Mouse (Mus musculus): ENCODE measurements around the gene Nxn. TPM values are rescaled to one million over a fixed set of nuclear protein-coding genes. Genes with fewer than 3 reads are reported as not detected.

Gene Nxn
- polyA plus RNA-seq, 1 experiment: 51.7 TPM

DNA sequence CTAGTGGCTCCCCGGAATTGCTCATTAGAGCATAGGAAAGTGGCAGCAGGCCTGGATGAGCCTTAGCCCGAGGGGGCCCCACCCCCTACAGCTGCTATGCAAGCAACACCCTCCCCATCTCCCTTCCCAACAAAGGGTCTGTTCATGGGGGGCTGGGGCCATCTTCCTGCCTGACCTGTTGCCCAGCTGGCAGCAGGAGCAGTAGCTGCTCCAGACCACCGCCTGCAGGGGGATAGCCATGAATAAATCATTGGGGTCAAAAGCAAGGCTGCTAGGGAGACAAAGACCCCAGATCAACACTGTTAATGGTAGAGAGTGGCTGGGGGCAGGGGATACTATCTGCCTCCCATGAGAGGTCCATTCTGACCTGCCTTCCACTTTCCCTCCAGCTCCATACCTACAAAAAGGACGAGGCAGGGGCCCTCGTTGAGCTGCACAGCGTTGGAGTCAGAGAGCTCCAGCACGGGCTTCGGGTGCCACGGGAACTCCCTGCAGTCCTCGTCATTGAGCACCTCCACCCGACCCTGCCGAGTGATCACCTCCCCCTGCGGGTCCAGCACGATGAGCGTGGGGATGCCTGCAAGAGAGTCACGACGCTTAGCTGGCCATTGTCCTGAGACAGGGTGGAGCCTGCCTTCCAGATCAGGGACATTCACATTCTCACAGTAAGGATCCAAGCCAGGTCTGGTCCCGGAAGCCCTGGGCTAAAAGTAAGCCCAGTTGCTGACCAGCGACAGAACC lies 136.2 kb downstream of the Nxn start:
- Histone ChIP-seq H3K9ac (ENCODE audit: low read depth, poor library complexity, severe bottlenecking) (no peak overlapping the region), H3K4me1 (ENCODE audit: control insufficient read depth, insufficient read depth, low read length) (peaks cover 7% of the 10 kb centered on the region), H3K36me3 (ENCODE audit: control insufficient read depth, insufficient read depth, low read length, poor library complexity, severe bottlenecking) (peaks cover 19% of the 10 kb centered on the region), H3K27me3 (ENCODE audit: control insufficient read depth, insufficient read depth, low read length, poor library complexity, severe bottlenecking) (no peaks in the 10 kb centered on the region), H3K4me3 (ENCODE audit: low read depth, low read length) (no peak overlapping the region), H3K27ac (ENCODE audit: insufficient read depth, low read length) (no peak overlapping the region), H3K9me3 (replicated peaks; ENCODE audit: control insufficient read depth, insufficient read depth, low read length, poor library complexity, severe bottlenecking) (no peaks in the 10 kb centered on the region)
- TF ChIP-seq EP300 (IDR thresholded peaks at IDR 0.05; ENCODE audit: insufficient read depth, low read depth, low read length) (peak; percentile 87), POLR2A (IDR thresholded peaks at IDR 0.05; ENCODE audit: insufficient read depth, low read length) (no peak)

DNA sequence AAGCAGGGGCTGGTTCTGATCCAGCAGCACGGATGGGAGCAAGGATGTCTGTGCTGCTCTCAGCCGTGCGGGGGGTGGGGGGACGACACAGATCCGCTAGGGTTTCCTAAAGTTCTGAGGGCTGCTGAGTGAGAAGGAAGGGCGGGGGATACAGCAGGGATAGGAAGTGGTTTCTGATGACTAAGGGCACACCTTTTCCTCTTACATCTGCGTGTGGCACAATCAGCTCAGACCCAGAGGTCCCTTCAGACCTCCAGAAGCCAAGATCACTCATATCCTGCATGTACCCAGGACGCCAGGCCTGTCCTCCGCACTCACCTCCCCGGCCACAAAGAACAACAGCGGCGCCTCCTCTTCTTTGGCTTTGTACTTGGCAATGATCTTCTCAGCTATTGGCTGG lies 137.7 kb downstream of the Nxn start:
- Histone ChIP-seq H3K9me3 (replicated peaks; ENCODE audit: control insufficient read depth, insufficient read depth, low read length, poor library complexity, severe bottlenecking) (no peaks in the 10 kb centered on the region), H3K9ac (ENCODE audit: low read depth, poor library complexity, severe bottlenecking) (no peak overlapping the region), H3K36me3 (ENCODE audit: control insufficient read depth, insufficient read depth, low read length, poor library complexity, severe bottlenecking) (peaks cover 19% of the 10 kb centered on the region), H3K4me1 (ENCODE audit: control insufficient read depth, insufficient read depth, low read length) (peaks cover 7% of the 10 kb centered on the region), H3K27ac (ENCODE audit: insufficient read depth, low read length) (no peak overlapping the region), H3K27me3 (ENCODE audit: control insufficient read depth, insufficient read depth, low read length, poor library complexity, severe bottlenecking) (no peaks in the 10 kb centered on the region), H3K4me3 (ENCODE audit: low read depth, low read length) (no peak overlapping the region)
- no peak for TF ChIP-seq CTCF (IDR thresholded peaks at IDR 0.05; ENCODE audit: low read depth, low read length)

DNA sequence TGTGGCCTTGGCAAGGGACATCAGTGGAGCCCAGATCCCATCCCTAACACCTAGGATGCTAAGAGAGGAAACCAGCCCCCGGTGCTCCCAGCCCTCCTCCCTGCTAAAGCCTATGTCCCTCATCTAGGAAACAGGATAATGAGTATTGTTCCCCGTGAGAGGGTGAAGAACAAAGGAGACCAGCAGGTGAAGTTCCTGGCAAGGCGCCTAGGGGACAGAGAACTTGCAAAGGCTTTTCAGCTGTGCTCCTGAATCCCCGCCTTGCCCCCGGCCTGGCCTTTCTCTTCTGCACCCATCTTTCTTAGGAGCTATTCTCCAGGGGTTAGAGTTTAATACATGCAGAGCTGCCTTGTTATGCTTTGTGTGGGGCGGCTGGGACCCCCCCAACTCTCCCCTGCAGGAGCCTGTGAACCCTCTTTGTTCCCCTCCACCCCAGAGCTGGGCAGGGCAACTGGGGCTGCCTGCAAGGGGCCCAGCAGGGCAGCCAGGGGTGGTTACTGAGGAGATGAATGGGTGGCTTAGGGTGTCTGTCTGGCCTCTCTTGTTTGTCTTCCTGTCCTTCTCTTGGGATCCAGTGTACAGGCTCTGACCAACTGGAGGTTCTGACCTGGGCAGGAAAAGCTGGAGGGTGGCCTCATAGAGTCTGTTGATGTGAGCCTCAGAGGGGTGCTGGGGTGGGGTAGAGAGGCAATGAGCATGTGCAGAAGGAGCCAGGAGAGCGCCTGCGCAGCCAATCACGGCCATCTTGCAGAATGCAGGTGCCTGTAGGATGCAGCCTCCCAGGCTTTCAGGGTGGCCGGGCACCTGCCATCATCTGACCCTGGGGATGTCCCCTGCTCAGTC lies 138.5 kb downstream of the Nxn start:
- TF ChIP-seq CTCF (IDR thresholded peaks at IDR 0.05; ENCODE audit: low read depth, low read length): no peak
- TF ChIP-seq POLR2A (IDR thresholded peaks at IDR 0.05; ENCODE audit: insufficient read depth, low read length): no peak
- no peak for TF ChIP-seq EP300 (IDR thresholded peaks at IDR 0.05; ENCODE audit: insufficient read depth, low read depth, low read length)
- no peaks in the 10 kb centered on the region for H3K27me3 ChIP-seq (ENCODE audit: control insufficient read depth, insufficient read depth, low read length, poor library complexity, severe bottlenecking)
- H3K4me1 ChIP-seq (ENCODE audit: control insufficient read depth, insufficient read depth, low read length): peaks cover 7% of the 10 kb centered on the region
- no peak overlapping the region for H3K9ac ChIP-seq (ENCODE audit: low read depth, poor library complexity, severe bottlenecking)
- no peak overlapping the region for H3K4me3 ChIP-seq (ENCODE audit: low read depth, low read length)
- no peak overlapping the region for H3K27ac ChIP-seq (ENCODE audit: insufficient read depth, low read length)
- peaks cover 19% of the 10 kb centered on the region for H3K36me3 ChIP-seq (ENCODE audit: control insufficient read depth, insufficient read depth, low read length, poor library complexity, severe bottlenecking)
- no peaks in the 10 kb centered on the region for H3K9me3 ChIP-seq (replicated peaks; ENCODE audit: control insufficient read depth, insufficient read depth, low read length, poor library complexity, severe bottlenecking)

DNA sequence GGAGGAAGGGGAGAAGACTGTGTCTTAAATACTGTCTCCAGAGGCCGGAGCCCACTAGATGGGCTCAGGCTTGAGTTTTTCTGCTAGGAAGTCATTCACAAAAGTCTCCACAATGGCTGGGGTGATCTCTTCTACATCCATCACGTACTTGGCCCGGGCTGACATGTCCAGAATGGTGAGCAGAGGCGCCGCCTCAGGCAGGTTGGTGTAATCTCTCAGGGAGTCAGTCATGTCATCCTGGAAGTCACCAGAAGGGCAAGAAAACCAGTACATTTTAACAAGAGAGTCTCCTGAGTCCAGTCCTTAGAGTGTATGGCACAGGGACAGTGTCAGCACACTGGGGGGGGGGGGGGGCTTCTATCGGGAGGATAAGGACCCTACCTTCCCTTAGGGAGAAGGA lies 140.4 kb downstream of the Nxn start:
- H3K27ac ChIP-seq (ENCODE audit: insufficient read depth, low read length): no peak overlapping the region
- no peaks in the 10 kb centered on the region for H3K27me3 ChIP-seq (ENCODE audit: control insufficient read depth, insufficient read depth, low read length, poor library complexity, severe bottlenecking)
- H3K9ac ChIP-seq (ENCODE audit: low read depth, poor library complexity, severe bottlenecking): no peak overlapping the region
- no peak overlapping the region for H3K4me3 ChIP-seq (ENCODE audit: low read depth, low read length)
- peaks cover 19% of the 10 kb centered on the region for H3K36me3 ChIP-seq (ENCODE audit: control insufficient read depth, insufficient read depth, low read length, poor library complexity, severe bottlenecking)
- TF ChIP-seq POLR2A (IDR thresholded peaks at IDR 0.05; ENCODE audit: insufficient read depth, low read length): no peak
- no peak for TF ChIP-seq EP300 (IDR thresholded peaks at IDR 0.05; ENCODE audit: insufficient read depth, low read depth, low read length)
- TF ChIP-seq CTCF (IDR thresholded peaks at IDR 0.05; ENCODE audit: low read depth, low read length): no peak
- H3K9me3 ChIP-seq (replicated peaks; ENCODE audit: control insufficient read depth, insufficient read depth, low read length, poor library complexity, severe bottlenecking): no peaks in the 10 kb centered on the region
- H3K4me1 ChIP-seq (ENCODE audit: control insufficient read depth, insufficient read depth, low read length): peaks cover 7% of the 10 kb centered on the region

DNA sequence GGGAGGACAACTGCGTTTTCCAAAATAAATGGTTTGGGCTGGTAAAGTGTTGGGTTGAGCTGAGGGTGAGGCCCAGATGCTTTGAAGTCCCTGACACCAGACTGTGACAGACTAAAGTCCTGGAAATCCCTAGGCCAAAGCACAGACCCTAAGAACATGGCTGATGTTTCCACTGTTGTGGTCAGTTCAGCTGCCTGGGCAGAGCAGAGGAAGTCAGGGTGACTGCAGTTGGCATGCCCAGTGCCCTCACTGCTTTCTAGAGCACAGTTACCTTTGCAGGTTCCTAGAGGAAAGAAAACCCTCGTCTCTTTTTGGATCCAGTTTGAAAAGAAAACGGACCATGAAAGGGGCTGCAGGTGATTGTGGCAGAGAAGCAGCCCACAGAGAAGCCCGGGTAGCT lies 141.6 kb downstream of the Nxn start:
- Histone ChIP-seq H3K27ac (ENCODE audit: insufficient read depth, low read length) (no peak overlapping the region), H3K4me1 (ENCODE audit: control insufficient read depth, insufficient read depth, low read length) (peaks cover 7% of the 10 kb centered on the region), H3K4me3 (ENCODE audit: low read depth, low read length) (no peak overlapping the region), H3K36me3 (ENCODE audit: control insufficient read depth, insufficient read depth, low read length, poor library complexity, severe bottlenecking) (peaks cover 19% of the 10 kb centered on the region), H3K9me3 (replicated peaks; ENCODE audit: control insufficient read depth, insufficient read depth, low read length, poor library complexity, severe bottlenecking) (no peaks in the 10 kb centered on the region), H3K27me3 (ENCODE audit: control insufficient read depth, insufficient read depth, low read length, poor library complexity, severe bottlenecking) (no peaks in the 10 kb centered on the region), H3K9ac (ENCODE audit: low read depth, poor library complexity, severe bottlenecking) (no peak overlapping the region)
- TF ChIP-seq CTCF (IDR thresholded peaks at IDR 0.05; ENCODE audit: low read depth, low read length) (no peak), POLR2A (IDR thresholded peaks at IDR 0.05; ENCODE audit: insufficient read depth, low read length) (no peak), EP300 (IDR thresholded peaks at IDR 0.05; ENCODE audit: insufficient read depth, low read depth, low read length) (no peak)

DNA sequence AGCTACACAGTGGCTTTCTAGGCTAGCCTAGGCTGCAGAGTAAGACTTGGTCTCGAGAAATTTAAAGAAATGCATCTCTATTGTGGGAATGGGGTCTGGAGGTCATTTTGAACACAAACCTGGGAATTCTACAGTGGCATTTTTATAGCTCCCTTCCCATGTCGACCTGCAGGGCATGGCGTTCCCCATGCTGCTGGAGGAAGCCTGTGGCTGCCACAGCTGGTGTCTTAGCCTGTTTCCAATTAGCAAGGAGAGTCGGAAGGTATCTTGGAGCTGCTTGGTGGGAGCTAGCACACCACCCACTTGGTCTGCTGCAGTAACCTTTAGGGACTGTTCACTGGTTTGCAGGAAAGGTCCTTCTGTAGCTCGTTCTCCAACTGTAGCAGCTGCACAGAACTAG lies 142.8 kb downstream of the Nxn start:
- TF ChIP-seq EP300 (IDR thresholded peaks at IDR 0.05; ENCODE audit: insufficient read depth, low read depth, low read length) (no peak), POLR2A (IDR thresholded peaks at IDR 0.05; ENCODE audit: insufficient read depth, low read length) (no peak), CTCF (IDR thresholded peaks at IDR 0.05; ENCODE audit: low read depth, low read length) (no peak)
- peaks cover 5% of the 10 kb centered on the region for H3K4me1 ChIP-seq (ENCODE audit: control insufficient read depth, insufficient read depth, low read length)

More for the DNA sequence above, 142.8 kb downstream of the Nxn start:
- Histone ChIP-seq H3K27me3 (ENCODE audit: control insufficient read depth, insufficient read depth, low read length, poor library complexity, severe bottlenecking) (no peaks in the 10 kb centered on the region), H3K9me3 (replicated peaks; ENCODE audit: control insufficient read depth, insufficient read depth, low read length, poor library complexity, severe bottlenecking) (no peaks in the 10 kb centered on the region), H3K36me3 (ENCODE audit: control insufficient read depth, insufficient read depth, low read length, poor library complexity, severe bottlenecking) (peaks cover 15% of the 10 kb centered on the region), H3K27ac (ENCODE audit: insufficient read depth, low read length) (no peak overlapping the region), H3K9ac (ENCODE audit: low read depth, poor library complexity, severe bottlenecking) (no peak overlapping the region), H3K4me3 (ENCODE audit: low read depth, low read length) (no peak overlapping the region)

Data from ES-Bruce4 (cell line).